Mouse (Mus musculus): Measurements from ENCODE around the gene Slc30a2. TPM values are rescaled to one million over a fixed set of nuclear protein-coding genes. Genes with fewer than 3 reads are reported as not detected.
"Not testable (repeated sequence)": the region's sequence is repeated elsewhere in the genome, so short reads cannot be mapped to it uniquely, and the experiment has no call there.

Gene Slc30a2
- polyA plus RNA-seq, 1 experiment, result 33.3 TPM

DNA sequence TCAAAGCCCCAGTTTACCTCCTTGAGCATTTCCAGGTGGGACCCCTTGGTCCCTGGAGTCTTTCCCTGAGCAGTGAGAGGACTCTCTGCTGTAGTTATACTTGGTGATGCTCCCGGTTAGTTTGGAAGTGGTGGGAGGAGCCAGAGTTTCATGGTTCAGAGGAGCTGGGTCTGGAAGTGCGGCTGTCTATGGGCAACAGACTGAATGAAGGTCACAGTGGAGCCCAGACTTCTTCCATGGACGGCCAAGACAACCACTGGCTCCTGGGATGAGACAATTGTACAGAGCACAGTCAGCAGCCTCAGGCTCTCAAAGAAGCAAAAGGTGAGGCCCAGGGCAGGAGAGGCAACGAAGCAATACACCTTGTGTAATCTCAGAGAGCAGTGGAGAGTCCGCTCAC lies 12.7 kb upstream of the Slc30a2 start:
- no peaks in the 10 kb centered on the region for H3K36me3 ChIP-seq (ENCODE audit: control insufficient read depth, insufficient read depth, low read length)
- H3K4me3 ChIP-seq (ENCODE audit: insufficient read depth, low read depth, low read length), result no peak overlapping the region
- 32% methylated on average over 5 of the region's 5 CpGs for WGBS
- DNase-seq, result peak; percentile 89
- peak overlapping the region; percentile 76 for H3K27ac ChIP-seq (ENCODE audit: insufficient read depth, low read depth, low read length)
- H3K27me3 ChIP-seq (replicated peaks; ENCODE audit: control insufficient read depth, insufficient read depth, low read length), result no peaks in the 10 kb centered on the region
- H3K4me1 ChIP-seq (ENCODE audit: control insufficient read depth, insufficient read depth, low read length), result peaks cover 13% of the 10 kb centered on the region; the same call in 1 of the 2 replicates
- TF ChIP-seq POLR2A (IDR thresholded peaks at IDR 0.05; ENCODE audit: low read depth, low read length), result no peak
- TF ChIP-seq CTCF (conservative IDR thresholded peaks at IDR 0.05; ENCODE audit: insufficient read depth, insufficient read length, low read depth, low read length), result no peak

DNA sequence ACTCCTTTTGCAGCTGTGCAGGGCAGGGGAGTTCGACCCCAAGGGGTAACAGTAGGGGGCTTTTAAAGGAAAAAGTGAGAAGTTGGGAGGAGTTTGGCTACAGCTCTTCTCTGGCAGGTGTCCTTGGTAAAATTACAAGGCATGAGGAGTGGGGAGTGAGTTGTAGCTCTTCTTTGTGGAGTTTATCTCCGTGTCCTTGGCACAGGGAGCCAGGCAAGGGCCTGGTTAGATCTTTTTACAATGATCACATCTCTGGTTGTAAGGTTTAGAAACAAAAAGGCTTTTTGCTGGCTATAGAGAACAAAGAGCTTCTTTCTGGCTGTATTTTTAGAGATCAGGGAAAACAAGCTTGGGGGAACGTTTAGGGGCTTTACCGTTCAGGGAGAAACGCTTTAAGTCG lies 1.8 kb upstream of the Slc30a2 start:
- not testable (repeated sequence) for H3K27ac ChIP-seq (ENCODE audit: insufficient read depth, low read depth, low read length); DNase-seq; H3K4me3 ChIP-seq (ENCODE audit: insufficient read depth, low read depth, low read length); H3K27me3 ChIP-seq (replicated peaks; ENCODE audit: control insufficient read depth, insufficient read depth, low read length); H3K36me3 ChIP-seq (ENCODE audit: control insufficient read depth, insufficient read depth, low read length); H3K4me1 ChIP-seq (ENCODE audit: control insufficient read depth, insufficient read depth, low read length)
- WGBS, result 72% methylated on average over 6 of the region's 6 CpGs

DNA sequence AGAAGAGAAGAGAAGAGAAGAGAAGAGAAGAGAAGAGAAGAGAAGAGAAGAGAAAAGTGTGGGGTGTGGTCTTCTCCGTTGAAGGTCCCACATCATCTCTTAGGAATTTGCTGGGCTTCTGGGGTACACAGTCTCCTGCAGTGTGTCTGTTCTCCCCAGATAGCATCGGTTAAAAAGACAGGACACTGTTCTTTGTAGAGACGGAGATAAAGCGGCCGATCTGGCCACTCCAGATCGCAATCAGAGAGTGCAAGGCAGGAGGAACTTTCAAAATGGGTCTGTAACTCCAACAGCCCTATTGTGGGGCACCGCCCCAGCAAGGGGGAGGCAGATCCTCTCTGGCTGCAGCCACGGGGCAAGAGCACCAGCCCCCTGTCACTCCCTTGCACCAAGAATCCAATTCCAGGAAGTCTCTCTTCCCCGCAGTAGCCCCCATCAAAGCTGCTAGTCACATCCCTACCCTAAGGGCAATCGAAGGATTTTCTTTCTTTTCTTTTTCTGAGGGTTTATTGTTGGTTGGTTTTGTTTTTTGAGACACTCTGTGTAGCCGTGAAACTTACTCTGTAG lies 685 bp upstream of the Slc30a2 start:
- DNase-seq, result no peak
- Histone ChIP-seq H3K36me3 (ENCODE audit: control insufficient read depth, insufficient read depth, low read length) (no peaks in the 10 kb centered on the region), H3K4me3 (ENCODE audit: insufficient read depth, low read depth, low read length) (no peak overlapping the region), H3K4me1 (ENCODE audit: control insufficient read depth, insufficient read depth, low read length) (peaks cover 10% of the 10 kb centered on the region; the same call in 1 of the 2 replicates), H3K27me3 (replicated peaks; ENCODE audit: control insufficient read depth, insufficient read depth, low read length) (no peaks in the 10 kb centered on the region), H3K27ac (ENCODE audit: insufficient read depth, low read depth, low read length) (no peak overlapping the region)
- 65% methylated on average over 11 of the region's 11 CpGs for WGBS
- TF ChIP-seq POLR2A (IDR thresholded peaks at IDR 0.05; ENCODE audit: low read depth, low read length) (no peak), CTCF (conservative IDR thresholded peaks at IDR 0.05; ENCODE audit: insufficient read depth, insufficient read length, low read depth, low read length) (no peak)

DNA sequence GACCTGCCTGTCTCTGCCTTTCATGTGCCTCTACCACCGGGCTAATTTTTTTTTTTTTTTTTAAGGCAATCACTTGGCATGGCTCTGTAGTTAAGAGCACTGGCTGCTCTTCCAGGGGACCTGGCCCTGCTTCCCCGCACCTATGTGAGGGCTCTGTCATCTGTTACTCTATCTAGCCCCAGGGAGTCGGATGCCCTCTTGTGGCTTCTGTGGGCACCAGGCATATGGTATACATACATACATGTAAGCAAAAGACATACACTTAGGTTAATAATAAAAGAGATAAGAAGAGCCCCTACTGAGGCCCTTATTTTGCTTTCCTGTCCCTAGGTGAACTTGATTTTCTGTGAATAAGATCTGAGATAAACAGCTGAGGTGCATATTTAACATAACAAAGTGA lies 1.6 kb downstream of the Slc30a2 start:
- Histone ChIP-seq H3K4me1 (ENCODE audit: control insufficient read depth, insufficient read depth, low read length) (peaks cover 10% of the 10 kb centered on the region; the same call in 1 of the 2 replicates), H3K36me3 (ENCODE audit: control insufficient read depth, insufficient read depth, low read length) (no peaks in the 10 kb centered on the region), H3K4me3 (ENCODE audit: insufficient read depth, low read depth, low read length) (no peak overlapping the region; the same call in 1 of the 2 replicates), H3K27me3 (replicated peaks; ENCODE audit: control insufficient read depth, insufficient read depth, low read length) (no peaks in the 10 kb centered on the region), H3K27ac (ENCODE audit: insufficient read depth, low read depth, low read length) (no peak overlapping the region)
- no peak for TF ChIP-seq POLR2A (IDR thresholded peaks at IDR 0.05; ENCODE audit: low read depth, low read length)
- TF ChIP-seq CTCF (conservative IDR thresholded peaks at IDR 0.05; ENCODE audit: insufficient read depth, insufficient read length, low read depth, low read length), result no peak
- no peak for DNase-seq
- WGBS, result 40% methylated on average over 3 of the region's 3 CpGs

DNA sequence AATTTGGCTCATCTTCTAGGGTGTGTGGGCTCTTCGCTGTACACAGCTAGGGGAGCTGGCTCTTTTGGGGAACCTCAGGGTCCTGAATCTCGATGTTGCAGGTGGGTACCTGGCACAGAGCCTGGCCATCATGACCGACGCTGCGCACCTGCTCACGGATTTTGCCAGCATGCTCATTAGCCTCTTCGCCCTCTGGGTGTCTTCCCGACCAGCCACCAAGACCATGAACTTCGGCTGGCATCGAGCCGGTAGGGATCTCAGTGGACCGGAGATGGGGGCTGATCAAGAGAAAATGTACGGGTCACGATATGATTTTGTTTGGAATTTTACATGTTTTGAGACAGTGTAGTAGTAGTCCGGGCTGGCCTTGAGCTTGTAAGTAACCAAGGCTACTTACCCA lies 2.8 kb downstream of the Slc30a2 start:
- H3K36me3 ChIP-seq (ENCODE audit: control insufficient read depth, insufficient read depth, low read length), result no peaks in the 10 kb centered on the region
- no peak overlapping the region for H3K27ac ChIP-seq (ENCODE audit: insufficient read depth, low read depth, low read length)
- H3K27me3 ChIP-seq (replicated peaks; ENCODE audit: control insufficient read depth, insufficient read depth, low read length), result no peaks in the 10 kb centered on the region
- 89% methylated on average over 15 of the region's 15 CpGs for WGBS
- TF ChIP-seq CTCF (conservative IDR thresholded peaks at IDR 0.05; ENCODE audit: insufficient read depth, insufficient read length, low read depth, low read length) (no peak), POLR2A (IDR thresholded peaks at IDR 0.05; ENCODE audit: low read depth, low read length) (no peak)
- no peak overlapping the region for H3K4me3 ChIP-seq (ENCODE audit: insufficient read depth, low read depth, low read length)
- peaks cover 10% of the 10 kb centered on the region; the same call in 1 of the 2 replicates for H3K4me1 ChIP-seq (ENCODE audit: control insufficient read depth, insufficient read depth, low read length)
- peak; percentile 55 for DNase-seq

DNA sequence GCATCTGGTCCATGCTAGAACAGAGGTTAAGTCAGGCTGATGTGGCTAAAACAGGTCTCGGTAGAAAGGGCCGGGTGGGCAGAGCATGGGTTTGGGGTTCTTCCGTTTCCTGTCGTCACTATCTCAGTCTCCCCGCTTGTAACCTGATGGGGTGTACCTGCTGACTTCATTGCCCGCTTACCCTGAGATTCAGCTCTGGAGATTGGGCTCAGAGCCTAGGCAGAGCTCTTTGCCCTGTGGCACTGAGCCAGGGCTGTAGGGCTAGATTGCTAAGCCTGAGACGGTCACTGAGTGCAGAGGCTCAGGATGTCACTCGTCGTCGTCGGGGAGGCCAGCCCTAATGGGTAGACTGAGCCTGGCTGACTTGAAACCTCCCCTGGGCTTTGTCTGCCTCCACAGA lies 5.1 kb downstream of the Slc30a2 start:
- Histone ChIP-seq H3K4me3 (ENCODE audit: insufficient read depth, low read depth, low read length) (no peak overlapping the region), H3K4me1 (ENCODE audit: control insufficient read depth, insufficient read depth, low read length) (peaks cover 12% of the 10 kb centered on the region), H3K27me3 (replicated peaks; ENCODE audit: control insufficient read depth, insufficient read depth, low read length) (no peaks in the 10 kb centered on the region), H3K36me3 (ENCODE audit: control insufficient read depth, insufficient read depth, low read length) (no peaks in the 10 kb centered on the region), H3K27ac (ENCODE audit: insufficient read depth, low read depth, low read length) (no peak overlapping the region)
- WGBS, result 46% methylated on average over 11 of the region's 11 CpGs
- peak; percentile 91 for DNase-seq
- TF ChIP-seq CTCF (conservative IDR thresholded peaks at IDR 0.05; ENCODE audit: insufficient read depth, insufficient read length, low read depth, low read length) (no peak), POLR2A (IDR thresholded peaks at IDR 0.05; ENCODE audit: low read depth, low read length) (no peak)

DNA sequence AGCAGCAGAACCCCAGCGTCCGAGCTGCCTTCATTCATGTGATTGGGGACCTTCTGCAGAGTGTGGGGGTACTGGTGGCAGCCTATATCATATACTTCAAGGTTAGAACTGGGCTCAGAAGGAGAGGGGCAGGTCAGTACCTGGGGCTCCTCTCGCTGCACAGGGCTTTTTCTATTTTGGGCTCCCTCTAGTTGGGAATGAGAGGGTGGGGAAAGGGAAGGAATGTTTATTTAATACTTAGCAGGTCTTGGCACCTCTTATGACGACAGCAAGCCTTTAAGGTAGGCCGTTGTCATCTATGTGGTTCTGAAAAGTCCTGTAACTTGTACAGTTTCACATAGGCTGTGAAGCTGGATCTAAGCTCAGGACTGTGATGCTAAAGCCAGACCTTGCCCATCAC lies 5.6 kb downstream of the Slc30a2 start:
- DNase-seq, result no peak
- Histone ChIP-seq H3K27me3 (replicated peaks; ENCODE audit: control insufficient read depth, insufficient read depth, low read length) (no peaks in the 10 kb centered on the region), H3K27ac (ENCODE audit: insufficient read depth, low read depth, low read length) (no peak overlapping the region), H3K36me3 (ENCODE audit: control insufficient read depth, insufficient read depth, low read length) (no peaks in the 10 kb centered on the region), H3K4me1 (ENCODE audit: control insufficient read depth, insufficient read depth, low read length) (peaks cover 12% of the 10 kb centered on the region), H3K4me3 (ENCODE audit: insufficient read depth, low read depth, low read length) (no peak overlapping the region)
- TF ChIP-seq POLR2A (IDR thresholded peaks at IDR 0.05; ENCODE audit: low read depth, low read length) (no peak), CTCF (conservative IDR thresholded peaks at IDR 0.05; ENCODE audit: insufficient read depth, insufficient read length, low read depth, low read length) (no peak)
- WGBS, result 72% methylated on average over 5 of the region's 5 CpGs
